Comparison of ENCODE assay signal across 24 mouse cellular contexts in the genomic region with DNA sequence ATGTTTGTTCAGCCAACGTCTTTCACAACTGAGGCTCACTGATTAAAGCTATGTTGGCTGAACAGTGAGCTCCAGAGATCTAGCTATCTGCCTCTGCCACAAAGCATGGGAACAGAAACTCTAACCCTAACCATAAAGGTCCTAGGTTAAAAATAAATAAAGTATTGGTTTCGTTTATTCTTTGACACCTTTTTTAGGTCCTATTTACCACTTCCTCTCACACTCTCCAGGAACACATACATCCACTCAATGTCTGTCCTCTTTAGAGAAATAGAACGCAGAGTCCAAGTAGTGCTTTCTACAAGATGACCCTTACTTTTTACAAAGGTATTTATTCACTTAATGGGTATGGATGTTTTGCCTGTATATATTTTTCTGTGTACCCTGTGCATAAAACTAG.
"Had no signal": no experiment of that assay in that cellular context is flagged by ENCODE, and none has a peak within 500 bp of the region (broad histone marks: within the 10 kb centered on the region; RNA-seq: fewer than 3 reads in every experiment).

No protein-coding gene starts in this region.

- H3K27me3 ChIP-seq: heart, embryonic 13.5 days; heart, embryonic 15.5 days; hindbrain, embryonic 13.5 days; hindbrain, embryonic 15.5 days; intestine, embryonic 15.5 days; limb, embryonic 13.5 days; limb, embryonic 15.5 days; liver, embryonic 12.5 days had no signal

- DNase-seq: gastrocnemius, postnatal 14 days; gastrocnemius, postnatal 36 days; heart, adult 2 months; heart, postnatal 14 days; heart, postnatal 36 days; kidney, adult 18-20 months; kidney, adult 8-10 months; kidney, postnatal 10 days; kidney, postnatal 25 days; kidney, postnatal 4 days; layer of hippocampus, postnatal 36 days; left cerebral cortex, postnatal 4 days had no signal

- H3K4me3 ChIP-seq: heart, adult 2 months; heart, embryonic 13.5 days; heart, embryonic 15.5 days; hindbrain, embryonic 13.5 days; hindbrain, embryonic 15.5 days; intestine, embryonic 15.5 days; layer of hippocampus, adult 2 months; limb, embryonic 13.5 days; limb, embryonic 15.5 days; liver, embryonic 12.5 days had no signal

- ATAC-seq: hindbrain, postnatal 0 days; inflammation-experienced regulatory T-cells, adult 6 months; intestine, embryonic 15.5 days; intestine, postnatal 0 days; liver, embryonic 12.5 days had no signal

- H3K27ac ChIP-seq: heart, adult 2 months; heart, embryonic 13.5 days; heart, embryonic 15.5 days; hindbrain, embryonic 13.5 days; hindbrain, embryonic 15.5 days; hindbrain, postnatal 0 days; intestine, embryonic 15.5 days; layer of hippocampus, adult 2 months; limb, embryonic 13.5 days; limb, embryonic 15.5 days; liver, embryonic 12.5 days had no signal
